Comparison of ENCODE assay signal across 9 mouse cellular contexts in genomic region chr16:95586726-95587125, GRCm38 (mm10). TPM values are rescaled to one million over a fixed set of nuclear protein-coding genes. Genes with fewer than 3 reads are reported as not detected.
A peak's percentile ranks its signal among the peaks of the same experiment; 100 is the strongest.
DNase-seq lines count a peak whose midpoint lies in the region; ATAC-seq lines count a peak whose summit lies in the region.
"Had no signal": no experiment of that assay in that cellular context is flagged by ENCODE, and none has a peak within 500 bp of the region (broad histone marks: within the 10 kb centered on the region; RNA-seq: fewer than 3 reads in every experiment).

No protein-coding gene starts in this region.

- no peak overlapping the region for H3K9ac ChIP-seq in kidney, embryonic 16.5 days (replicated peaks; ENCODE audit: low read length)
- H3K9ac ChIP-seq in embryonic facial prominence, embryonic 15.5 days = no peak overlapping the region
- H3K9ac ChIP-seq in hindbrain, embryonic 15.5 days = no peak overlapping the region
- H3K9ac ChIP-seq in neural tube, embryonic 13.5 days = no peak overlapping the region

- H3K27me3 ChIP-seq in kidney, embryonic 16.5 days (ENCODE audit: insufficient read depth, low read length) = peaks cover 60% of the 10 kb centered on the region
- H3K27me3 ChIP-seq in embryonic facial prominence, embryonic 15.5 days = peaks cover 40% of the 10 kb centered on the region
- peaks cover 30% of the 10 kb centered on the region for H3K27me3 ChIP-seq in hindbrain, embryonic 15.5 days
- peaks cover 53% of the 10 kb centered on the region for H3K27me3 ChIP-seq in neural tube, embryonic 13.5 days

- no peak overlapping the region for H3K27ac ChIP-seq in kidney, embryonic 16.5 days (ENCODE audit: low read length)
- peak overlapping the region; percentile 69 for H3K27ac ChIP-seq in embryonic facial prominence, embryonic 15.5 days (replicated peaks)
- H3K27ac ChIP-seq in hindbrain, embryonic 15.5 days (replicated peaks) = no peak overlapping the region
- no peak overlapping the region for H3K27ac ChIP-seq in neural tube, embryonic 13.5 days (replicated peaks)

- peak overlapping the region; percentile 31 for H3K4me2 ChIP-seq in kidney, embryonic 16.5 days (replicated peaks; ENCODE audit: low read depth, low read length)
- H3K4me2 ChIP-seq in embryonic facial prominence, embryonic 15.5 days (replicated peaks) = peak overlapping the region; percentile 81
- H3K4me2 ChIP-seq in hindbrain, embryonic 15.5 days = peak overlapping the region; percentile 72
- H3K4me2 ChIP-seq in neural tube, embryonic 13.5 days = peak overlapping the region; percentile 88

- no peak for DNase-seq in kidney, postnatal 10 days
- DNase-seq in adrenal gland, adult (ENCODE audit: inconsistent age in 2 of 2, low spot score in 1 of 2) = no peak
- no peak for DNase-seq in yolk sac, embryonic 10.5 days (ENCODE audit: low spot score)
- DNase-seq: liver had no signal

- no peak for ATAC-seq in kidney, embryonic 16.5 days (ENCODE audit: low FRiP score, low TSS enrichment)
- ATAC-seq in embryonic facial prominence, embryonic 15.5 days (ENCODE audit: insufficient number of reproducible peaks, low FRiP score, low TSS enrichment, low read depth) = no peak
- no peak for ATAC-seq in hindbrain, embryonic 15.5 days (ENCODE audit: low FRiP score, low read depth)
- ATAC-seq in neural tube, embryonic 13.5 days (ENCODE audit: low read depth) = no peak
- no peak for ATAC-seq in erythroid progenitor cell, adult 5-6 weeks (replicated peaks; ENCODE audit: low FRiP score, poor library complexity, severe bottlenecking)

- peak overlapping the region; percentile 16; the same call in 1 of the 2 replicates for H3K4me3 ChIP-seq in kidney, embryonic 16.5 days (ENCODE audit: low read length)
- peak overlapping the region; percentile 45 for H3K4me3 ChIP-seq in embryonic facial prominence, embryonic 15.5 days (replicated peaks)
- H3K4me3 ChIP-seq in hindbrain, embryonic 15.5 days = no peak overlapping the region
- 0 out of 2 replicates have a peak overlapping the region, but pooled peaks have one; percentile 46 for H3K4me3 ChIP-seq in neural tube, embryonic 13.5 days

- H3K4me1 ChIP-seq in kidney, embryonic 16.5 days (ENCODE audit: insufficient read depth, low read length) = peaks cover 15% of the 10 kb centered on the region
- peaks cover 22% of the 10 kb centered on the region for H3K4me1 ChIP-seq in embryonic facial prominence, embryonic 15.5 days
- H3K4me1 ChIP-seq in hindbrain, embryonic 15.5 days (replicated peaks) = peaks cover 16% of the 10 kb centered on the region
- peaks cover 21% of the 10 kb centered on the region for H3K4me1 ChIP-seq in neural tube, embryonic 13.5 days (replicated peaks)

- H3K9me3 ChIP-seq in kidney, embryonic 16.5 days (ENCODE audit: low read length) = peaks cover 7% of the 10 kb centered on the region; the same call in 1 of the 2 replicates
- no peaks in the 10 kb centered on the region for H3K9me3 ChIP-seq in embryonic facial prominence, embryonic 15.5 days (replicated peaks)
- H3K9me3 ChIP-seq in hindbrain, embryonic 15.5 days = no peaks in the 10 kb centered on the region
- H3K9me3 ChIP-seq in neural tube, embryonic 13.5 days = no peaks in the 10 kb centered on the region

- whole genome bisulfite sequencing in kidney, embryonic 16.5 days = 19% methylated on average over 7 of the region's 7 CpGs
- 12% methylated on average over 7 of the region's 7 CpGs for WGBS in embryonic facial prominence, embryonic 15.5 days
- 39% methylated on average over 7 of the region's 7 CpGs for WGBS in hindbrain, embryonic 15.5 days
- WGBS in neural tube, embryonic 13.5 days = 18% methylated on average over 7 of the region's 7 CpGs

- H3K36me3 ChIP-seq in kidney, embryonic 16.5 days (ENCODE audit: insufficient read depth, low read length) = no peaks in the 10 kb centered on the region
- H3K36me3 ChIP-seq in embryonic facial prominence, embryonic 15.5 days = no peaks in the 10 kb centered on the region
- no peaks in the 10 kb centered on the region for H3K36me3 ChIP-seq in hindbrain, embryonic 15.5 days
- no peaks in the 10 kb centered on the region for H3K36me3 ChIP-seq in neural tube, embryonic 13.5 days

RNA-seq across cellular contexts. Expression of gene Erg, which starts 0.3 kb away (rescaled TPM):
- 9.2 and 9.5 TPM in 2 replicates for polyA plus RNA-seq in kidney, embryonic 16.5 days (2015; fragmentation: Nextera tagmentation; extraction: Ambion mirVana)
- polyA plus RNA-seq in embryonic facial prominence, embryonic 15.5 days (2015; fragmentation: Nextera tagmentation; extraction: Ambion mirVana) = 14.1 and 17.7 TPM in 2 replicates
- 2.6 and 2.7 TPM in 2 replicates for polyA plus RNA-seq in hindbrain, embryonic 15.5 days (2015; fragmentation: Nextera tagmentation; extraction: Ambion mirVana)
- polyA plus RNA-seq in neural tube, embryonic 13.5 days (2015; fragmentation: Nextera tagmentation; extraction: Ambion mirVana) = 3.3 and 3.7 TPM in 2 replicates
- 4.6 and 5.0 TPM in 2 replicates for total RNA-seq in erythroid progenitor cell, adult 5-6 weeks (2015; ENCODE audit: low replicate concordance)
- 2.4 and 8.1 TPM in 2 replicates for total RNA-seq in erythroid progenitor cell, adult 5-6 weeks (2017; ENCODE audit: low replicate concordance)

Comparison
In these comparisons a context has a peak if more than half of its experiments do, and no peak if none do; other contexts are left out.
1. H3K4me2 ChIP-seq: peak in every context shown above with its lines; median percentile 88 in neural tube, embryonic 13.5 days; 81 in embryonic facial prominence, embryonic 15.5 days; 72 in hindbrain, embryonic 15.5 days; 31 in kidney, embryonic 16.5 days.